Mouse (Mus musculus) neural tube, embryonic 10.5 days (tissue): ENCODE measurements at regions not wholly inside any gene's neighbourhood (a gene's known extent, or its start where the extent isn't known, plus 50 kb on each side); places are given as distances from the start of the nearest gene placed in this dataset.
"Not testable (repeated sequence)": the region's sequence is repeated elsewhere in the genome, so short reads cannot be mapped to it uniquely, and the experiment has no call there.

Experiments
- DNase-seq: peaks from one replicate; pipeline ENCODE4 v3.0.0-alpha.2; 2017; ENCODE audit warnings: low spot score; ENCODE audit errors: extremely low spot score

DNA sequence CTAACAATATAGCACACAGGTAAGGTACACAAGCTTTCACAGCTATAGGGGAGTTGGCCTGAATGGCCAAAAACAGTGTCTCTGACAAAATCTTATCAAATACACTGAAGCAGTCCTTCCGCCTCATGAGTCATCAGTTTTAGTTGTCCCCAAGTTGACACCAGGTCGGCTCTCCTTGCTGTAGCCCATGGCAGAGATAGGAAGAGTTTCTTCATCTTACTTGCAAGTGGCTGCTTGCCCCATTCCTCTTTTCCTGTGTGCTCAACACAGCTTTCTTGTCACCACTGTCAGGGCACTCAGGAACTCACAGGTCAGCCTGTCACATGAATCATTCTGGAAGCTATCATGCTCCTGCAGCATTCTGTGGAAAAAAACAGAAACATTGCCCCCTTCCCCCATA lies 77.1 kb downstream of the Olfr721-ps1 start:
- DNase-seq, result not testable (repeated sequence)

DNA sequence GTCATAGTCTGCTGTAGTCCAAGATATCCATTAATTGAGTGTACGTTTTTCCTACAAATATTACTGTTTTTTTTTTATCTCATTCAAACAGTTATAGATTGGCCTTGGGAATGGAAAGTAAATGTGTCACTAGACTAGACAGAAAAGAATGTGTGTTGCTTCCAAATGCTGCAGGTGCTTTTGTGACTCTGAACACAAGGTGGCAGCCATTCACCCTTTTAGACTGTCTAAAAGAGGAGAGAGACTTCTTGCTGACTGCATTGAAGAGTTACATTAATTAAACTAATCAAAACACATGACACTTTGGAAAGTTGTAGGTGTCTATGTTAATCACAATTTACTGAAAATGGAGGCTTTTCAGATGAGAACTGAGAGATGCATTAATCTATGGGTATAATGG lies 80.7 kb downstream of the Olfr721-ps1 start:
- DNase-seq, result no peak

DNA sequence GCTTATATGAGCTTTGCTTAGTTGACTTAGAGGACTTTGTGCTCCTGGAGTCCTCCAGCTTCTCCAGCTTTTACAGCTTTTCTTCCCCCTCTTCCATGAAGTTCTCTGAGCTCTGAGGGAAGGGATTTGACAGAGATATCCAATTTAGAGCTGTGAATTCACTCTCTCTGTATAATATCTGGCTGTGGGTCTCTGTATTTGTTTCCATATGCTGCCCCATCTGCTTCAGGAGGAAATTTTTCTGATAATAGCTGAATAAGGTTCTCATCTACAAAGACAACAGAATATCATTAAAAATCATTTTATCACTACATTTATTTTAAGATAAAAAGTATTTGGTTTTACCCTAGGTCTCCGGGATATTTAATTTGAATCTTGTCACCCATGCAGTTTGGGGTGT lies 85.3 kb downstream of the Olfr721-ps1 start:
- DNase-seq, result no peak

DNA sequence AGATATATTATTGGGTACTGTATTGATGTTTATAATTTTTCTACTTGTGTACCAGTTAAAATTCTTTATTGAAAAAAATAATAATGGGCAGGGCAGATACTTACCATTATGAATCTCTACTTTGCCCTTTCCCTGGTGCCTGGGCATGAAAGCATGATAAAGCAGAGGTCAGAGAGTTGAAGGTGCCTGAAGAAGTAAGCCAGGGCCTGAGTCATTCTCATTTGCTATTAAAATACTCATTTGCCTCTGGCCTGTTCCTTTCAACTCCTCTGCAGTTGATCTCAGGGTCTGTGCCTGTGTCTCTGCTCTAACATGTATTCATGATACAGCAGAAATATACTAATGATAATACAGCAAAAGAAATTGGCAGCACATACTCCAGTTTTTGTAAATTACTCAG lies 89.4 kb downstream of the Olfr721-ps1 start:
- DNase-seq, result no peak

DNA sequence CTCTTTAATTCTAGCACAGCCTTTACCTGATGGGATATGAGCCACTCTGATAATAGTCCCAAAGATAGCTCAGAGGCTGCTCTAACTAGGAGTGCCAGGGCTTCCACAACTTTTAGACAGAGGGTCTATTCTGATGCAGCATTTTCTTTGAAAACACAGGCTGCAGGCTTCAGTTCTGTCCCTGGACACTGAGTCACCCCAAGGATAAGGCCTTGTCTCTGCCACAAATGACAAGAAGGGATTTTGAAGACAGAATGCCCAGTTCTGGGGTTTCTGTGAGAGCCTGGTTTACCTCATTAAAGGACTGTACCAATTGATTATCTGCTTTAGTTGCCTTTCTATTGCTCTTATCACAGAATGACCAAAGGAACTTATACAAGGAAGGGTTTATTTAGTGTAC lies 90.9 kb downstream of the Olfr721-ps1 start:
- no peak for DNase-seq

DNA sequence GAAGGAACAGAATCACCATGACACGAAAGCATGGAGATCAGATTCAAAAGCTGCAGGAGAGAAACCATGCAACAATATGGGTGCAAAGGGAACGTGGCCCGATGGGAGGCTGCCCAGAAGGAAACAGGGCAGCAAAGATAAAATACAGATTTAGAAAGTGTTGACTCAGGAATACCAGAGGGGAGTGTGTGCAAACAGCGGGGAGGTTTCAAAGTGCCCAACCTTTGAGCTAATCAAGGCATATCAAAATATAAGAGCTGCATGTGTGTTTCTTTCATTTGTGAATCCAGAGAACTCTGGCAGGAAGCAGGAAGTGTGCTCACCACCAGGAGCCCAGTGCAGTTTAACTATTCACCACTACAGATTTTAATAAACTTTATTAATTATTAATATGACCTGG lies 110.8 kb downstream of the Olfr721-ps1 start:
- DNase-seq, result no peak

DNA sequence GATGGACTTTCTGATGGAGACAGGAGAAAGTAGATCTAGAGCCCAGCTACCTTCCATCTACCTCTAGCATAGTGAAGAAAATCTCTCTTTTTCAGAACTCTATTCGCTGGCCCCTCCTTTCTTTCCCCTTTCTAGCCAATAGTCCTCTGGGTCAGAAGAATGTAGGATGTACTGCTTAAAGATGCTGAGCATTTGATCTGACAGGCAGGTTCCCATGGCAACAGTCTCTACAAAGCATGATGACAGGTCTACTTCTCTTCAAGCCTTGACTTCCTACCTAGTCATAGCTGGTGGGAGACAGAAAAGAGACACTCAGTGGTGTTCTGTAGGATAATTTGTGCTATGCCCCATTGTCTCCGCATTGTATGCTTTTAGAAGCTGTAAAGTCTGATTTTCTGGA lies 112.0 kb downstream of the Olfr721-ps1 start:
- DNase-seq, result no peak

DNA sequence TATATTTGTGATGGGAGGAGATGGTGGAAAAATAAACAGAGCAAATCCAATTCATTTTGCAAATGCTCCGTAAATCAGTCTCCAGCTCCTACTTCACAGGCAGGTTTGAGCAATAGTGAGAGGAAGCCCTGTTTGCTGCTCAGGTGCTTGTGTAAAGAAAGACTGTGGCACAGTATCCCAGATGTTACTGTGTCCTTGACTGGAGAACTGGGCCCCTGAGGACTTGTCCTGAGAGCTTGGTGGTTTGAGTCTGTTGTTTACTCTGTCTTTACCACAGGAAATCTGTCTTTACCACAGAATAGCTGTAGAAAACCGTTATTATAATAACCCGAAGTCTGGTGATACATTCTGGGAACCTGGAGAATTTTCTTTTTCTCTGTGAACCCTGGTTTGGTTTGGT lies 112.4 kb downstream of the Olfr721-ps1 start:
- no peak for DNase-seq

DNA sequence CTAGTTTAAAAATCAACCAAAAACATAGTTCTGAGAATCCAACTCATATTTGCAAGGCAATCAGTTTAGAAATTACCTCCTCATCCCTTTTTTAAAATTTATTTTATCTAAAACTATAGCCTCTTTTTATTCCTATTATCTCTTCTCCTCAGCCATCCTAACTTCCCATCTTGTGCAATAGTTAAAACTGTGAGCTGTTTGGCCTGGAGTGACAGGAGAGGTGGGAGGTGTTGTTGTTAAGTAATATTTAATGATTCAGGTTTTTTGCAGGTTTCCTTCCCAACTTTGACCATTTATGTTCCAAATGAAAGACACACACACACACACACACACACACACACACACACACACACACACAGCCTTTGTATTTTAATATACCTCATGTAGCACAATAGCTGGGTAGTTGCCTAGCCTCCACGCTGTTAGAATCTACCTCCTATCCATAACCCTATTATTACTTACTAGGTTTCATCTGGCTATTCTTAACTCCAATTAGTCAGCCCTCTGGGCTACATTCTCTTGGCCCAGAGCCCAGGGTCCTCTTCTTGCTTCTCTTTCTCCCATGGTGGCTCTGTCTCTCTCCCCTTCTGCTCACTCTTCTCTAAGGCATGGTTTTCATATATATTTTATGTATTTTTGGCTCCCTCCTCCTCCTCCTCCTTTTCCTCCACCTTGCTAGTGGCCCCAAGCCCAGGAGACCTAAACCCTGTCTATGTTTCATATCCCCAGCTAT lies 113.5 kb downstream of the Olfr721-ps1 start:
- DNase-seq, result no peak

DNA sequence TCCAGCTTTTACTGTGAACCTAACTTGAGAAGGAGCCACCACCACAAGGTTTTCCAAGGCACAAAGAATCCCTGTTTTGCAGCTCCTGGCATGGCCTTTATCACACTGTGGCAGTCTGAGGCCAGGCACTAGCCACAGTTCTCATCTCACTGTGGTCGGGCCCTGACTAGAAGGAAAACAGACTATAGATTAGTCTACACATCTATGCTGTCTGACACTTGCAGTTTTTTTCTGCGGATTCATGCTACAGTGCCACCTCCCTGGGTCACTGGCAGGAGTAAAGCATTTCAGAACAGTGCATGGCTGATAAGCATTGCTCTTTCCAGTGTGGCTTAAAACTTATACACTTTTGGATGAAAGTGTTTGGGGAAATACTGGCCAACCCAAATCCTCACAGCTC lies 114.3 kb downstream of the Olfr721-ps1 start:
- DNase-seq, result no peak

DNA sequence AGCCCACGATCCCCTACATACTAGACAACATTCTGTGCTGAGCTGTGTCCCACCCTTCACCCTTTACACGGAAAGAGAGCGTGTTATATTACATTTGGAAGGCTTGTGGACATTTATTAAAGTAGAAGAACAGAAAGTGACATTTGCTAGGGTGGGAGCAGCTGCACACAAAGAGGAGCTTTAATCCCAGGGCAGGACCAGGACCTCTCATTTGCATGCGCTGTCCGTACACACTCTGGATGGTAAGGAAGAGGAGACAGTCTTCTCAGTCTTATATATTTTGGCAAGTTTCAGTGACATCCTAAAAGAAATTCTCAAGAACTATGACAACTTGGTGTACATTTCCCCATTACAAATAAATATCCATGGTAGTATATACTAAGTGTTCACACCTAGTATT lies 114.8 kb downstream of the Olfr721-ps1 start:
- no peak for DNase-seq

DNA sequence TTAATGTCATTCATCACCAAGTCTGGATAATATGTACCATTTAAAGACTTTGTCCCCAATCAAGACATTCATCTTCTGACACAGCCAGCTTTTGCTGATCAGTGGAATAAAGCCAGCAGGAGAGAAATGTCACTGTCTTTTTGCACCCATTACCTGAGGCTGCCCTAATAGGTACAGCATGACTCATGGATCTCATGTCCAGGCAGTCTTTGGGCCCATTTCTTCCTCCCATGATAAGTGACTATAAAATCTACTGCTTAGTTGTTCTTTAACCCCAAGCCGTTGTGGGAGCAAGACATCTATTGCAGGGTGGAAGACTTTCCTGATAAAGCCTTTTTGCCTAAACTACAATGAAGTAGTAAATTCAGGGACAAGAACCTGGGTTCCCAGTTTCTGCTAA lies 116.9 kb downstream of the Olfr721-ps1 start:
- DNase-seq, result no peak

DNA sequence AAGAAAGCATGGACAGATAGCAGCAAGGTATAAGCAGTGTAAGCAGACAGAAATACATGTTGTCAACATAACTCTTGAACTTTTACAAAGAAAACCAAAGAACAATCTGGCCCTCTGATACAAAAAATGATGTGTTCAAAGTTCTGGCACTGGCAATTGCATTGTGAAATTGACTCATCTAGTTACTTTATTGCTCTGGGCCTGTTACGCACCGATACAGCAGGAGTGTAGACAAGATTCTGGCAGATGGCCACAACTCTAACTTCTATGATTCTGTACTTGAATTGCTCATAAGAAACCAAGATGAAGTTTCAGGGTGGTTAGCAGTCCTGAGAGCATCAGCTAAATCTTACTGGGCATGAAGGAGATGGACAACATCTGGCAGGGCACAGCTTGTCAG lies 117.7 kb downstream of the Olfr721-ps1 start:
- no peak for DNase-seq

DNA sequence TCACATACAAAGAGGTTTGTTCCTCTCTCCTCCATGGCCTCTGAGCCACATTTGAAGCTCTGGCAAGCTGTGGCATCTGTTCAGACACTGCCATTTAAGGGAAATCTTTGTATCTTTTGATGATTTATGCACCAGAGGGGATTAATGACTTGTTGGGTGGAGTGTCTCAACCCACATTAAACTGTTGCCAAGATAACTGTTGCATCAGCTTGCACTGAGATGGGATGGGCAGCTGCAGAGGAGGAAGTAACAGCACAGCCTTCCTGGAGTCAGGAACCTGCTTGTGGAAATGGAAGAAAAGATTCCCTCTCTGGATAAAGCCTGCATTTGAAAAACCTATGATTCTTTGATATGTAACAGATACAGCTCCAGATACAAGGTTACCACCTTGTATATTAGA lies 119.1 kb downstream of the Olfr721-ps1 start:
- no peak for DNase-seq

DNA sequence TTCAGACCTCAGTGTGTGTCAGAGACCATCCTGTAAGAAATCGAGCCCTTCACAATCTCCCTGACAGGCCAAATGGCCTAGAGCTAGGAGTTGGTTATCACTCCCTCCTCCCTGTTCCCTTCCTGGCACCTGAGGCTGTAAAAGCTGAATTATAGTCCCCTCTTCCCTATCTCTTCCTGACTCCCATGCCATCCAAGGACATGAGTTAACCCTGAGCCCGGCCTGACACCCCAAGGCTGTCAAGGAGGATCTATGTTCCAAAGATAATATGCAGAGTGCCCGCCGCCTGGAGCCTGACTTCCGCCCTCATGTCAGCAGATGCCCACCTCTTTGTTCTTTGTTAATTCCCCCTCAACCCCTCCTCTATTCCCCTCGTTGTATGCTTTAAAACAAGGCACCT lies 120.2 kb downstream of the Olfr721-ps1 start:
- DNase-seq, result not testable (repeated sequence)

DNA sequence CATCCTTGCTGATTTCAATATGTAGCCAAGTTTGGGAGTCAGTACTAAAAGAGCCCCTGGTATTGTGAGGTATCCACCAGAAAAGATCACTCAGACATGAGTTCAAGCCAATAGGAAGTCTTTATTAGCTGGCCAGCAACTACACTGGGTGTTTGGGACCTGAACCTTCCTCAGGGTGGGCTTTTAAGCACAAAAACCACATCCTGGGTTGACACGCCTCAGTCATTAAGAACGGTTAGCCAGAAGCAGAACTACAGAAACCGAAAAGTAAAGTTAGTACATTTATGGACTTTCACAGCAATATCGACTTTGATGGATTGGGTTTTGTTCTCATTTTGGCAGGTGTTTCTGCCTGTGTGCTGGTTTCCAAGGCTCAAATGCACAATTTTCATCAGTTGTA lies 124.1 kb downstream of the Olfr721-ps1 start:
- no peak for DNase-seq

DNA sequence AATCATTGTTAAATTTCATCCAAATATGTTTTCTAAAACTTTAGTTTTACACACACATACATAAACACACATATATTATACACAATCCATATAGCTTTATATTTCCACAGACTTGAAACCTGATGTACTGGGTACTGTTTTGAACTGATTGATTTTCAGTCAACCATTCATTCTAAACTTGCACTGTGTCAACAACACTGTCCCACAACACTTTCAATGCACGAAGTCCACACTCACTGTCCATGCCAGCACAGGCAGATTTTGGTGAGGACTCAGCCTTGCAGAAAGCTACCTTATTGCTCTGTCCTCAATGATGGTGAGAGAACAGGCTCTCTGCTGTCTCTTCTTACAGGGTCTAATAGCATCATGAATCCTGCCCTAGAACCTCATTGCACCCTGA lies 127.3 kb downstream of the Olfr721-ps1 start:
- DNase-seq, result no peak

DNA sequence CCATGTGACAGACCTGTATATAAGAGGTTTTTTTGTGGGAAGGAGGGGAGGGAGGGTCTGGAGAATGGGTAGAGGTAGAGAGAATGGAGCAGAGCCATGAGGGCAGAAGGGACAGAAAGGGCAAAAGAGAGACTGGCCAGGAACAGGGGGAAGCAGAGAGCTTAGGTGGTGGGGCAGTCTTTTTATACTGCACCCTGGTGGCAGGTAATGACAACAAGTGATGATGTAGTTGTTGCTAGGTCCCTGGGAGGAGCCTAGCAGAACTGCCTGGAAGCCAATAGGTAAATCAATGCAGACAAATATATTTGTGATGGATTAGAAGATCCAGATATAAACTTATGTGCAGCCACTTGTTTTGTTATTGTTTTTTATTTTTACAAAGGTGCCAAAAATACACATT lies 140.1 kb downstream of the Olfr721-ps1 start:
- DNase-seq, result no peak

DNA sequence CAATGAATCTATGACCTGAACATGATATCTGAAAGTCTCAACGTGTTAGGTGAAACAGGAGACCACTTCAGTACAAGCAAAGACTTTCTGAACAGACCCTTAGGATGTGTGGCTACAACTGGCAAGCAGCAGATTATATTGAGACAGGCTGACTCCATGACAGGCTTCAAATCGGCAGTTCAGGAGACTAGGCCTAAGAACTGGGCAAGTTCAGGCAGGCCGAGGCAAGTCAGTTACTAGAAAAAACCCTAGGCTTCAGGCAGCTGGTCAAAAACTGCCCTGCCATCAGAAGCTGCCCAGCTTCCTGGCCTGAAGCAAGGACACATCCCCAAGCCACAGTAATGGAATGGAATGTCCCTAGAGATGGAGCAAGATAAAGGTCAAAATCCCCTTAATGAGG lies 140.6 kb downstream of the Olfr721-ps1 start:
- no peak for DNase-seq

DNA sequence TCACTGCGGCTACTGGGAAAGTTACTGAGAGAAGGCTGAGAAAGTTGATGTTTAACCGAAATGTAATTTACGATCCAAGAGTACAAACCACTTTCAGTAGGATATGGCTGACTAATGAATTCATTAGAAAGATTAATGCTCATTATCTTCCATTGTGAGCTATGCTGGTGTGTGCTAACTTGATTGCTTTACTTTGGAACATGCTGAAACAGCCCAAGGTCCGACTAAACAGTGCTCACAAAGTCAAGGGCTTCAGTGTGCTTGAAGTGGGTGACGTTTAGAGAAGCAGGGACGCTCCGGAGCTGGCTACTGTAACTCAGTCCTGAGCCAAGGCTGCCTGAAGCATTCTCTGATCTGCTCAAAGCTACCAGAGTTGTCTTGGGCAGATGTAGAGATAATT lies 143.1 kb downstream of the Olfr721-ps1 start:
- no peak for DNase-seq

DNA sequence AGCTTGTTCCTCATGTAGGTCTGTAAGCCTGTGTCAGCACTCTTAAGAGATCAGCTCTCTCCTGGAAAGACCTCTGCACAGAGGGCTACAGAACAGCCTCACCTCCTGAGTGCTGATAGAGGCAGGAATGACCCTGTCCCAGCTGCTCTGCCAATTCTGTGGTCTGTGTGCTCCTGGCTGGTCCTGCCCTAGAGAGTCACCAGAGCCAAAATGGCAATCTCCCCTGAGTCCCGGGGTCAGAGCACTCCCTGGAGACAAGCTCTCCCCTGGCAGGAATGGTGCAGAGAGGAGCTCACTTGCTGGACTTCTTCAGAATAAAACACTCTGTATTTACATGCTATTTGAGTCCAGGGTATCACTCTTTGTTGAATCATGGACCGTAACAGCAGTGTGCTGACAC lies 149.9 kb upstream of the Slc4a7 start:
- no peak for DNase-seq

DNA sequence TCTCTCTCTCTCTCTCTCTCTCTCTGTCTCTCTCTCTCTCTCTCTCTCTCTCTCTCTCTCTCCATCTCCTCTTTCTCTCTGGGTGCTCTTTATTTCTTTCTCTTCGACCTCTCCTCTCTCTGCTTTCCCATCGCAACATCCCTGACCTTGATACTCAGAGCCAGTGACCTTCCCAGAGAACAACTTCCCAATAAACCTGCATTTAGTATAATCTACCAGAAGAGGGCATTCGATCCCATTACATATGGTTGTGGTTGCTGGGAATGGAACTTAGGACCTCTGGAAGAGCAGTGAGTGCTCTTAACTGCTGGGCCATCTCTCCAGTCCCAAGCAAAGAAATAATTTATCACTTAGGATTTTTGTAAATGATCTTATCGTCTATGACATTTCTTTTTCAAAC lies 127.2 kb upstream of the Slc4a7 start:
- DNase-seq, result no peak

DNA sequence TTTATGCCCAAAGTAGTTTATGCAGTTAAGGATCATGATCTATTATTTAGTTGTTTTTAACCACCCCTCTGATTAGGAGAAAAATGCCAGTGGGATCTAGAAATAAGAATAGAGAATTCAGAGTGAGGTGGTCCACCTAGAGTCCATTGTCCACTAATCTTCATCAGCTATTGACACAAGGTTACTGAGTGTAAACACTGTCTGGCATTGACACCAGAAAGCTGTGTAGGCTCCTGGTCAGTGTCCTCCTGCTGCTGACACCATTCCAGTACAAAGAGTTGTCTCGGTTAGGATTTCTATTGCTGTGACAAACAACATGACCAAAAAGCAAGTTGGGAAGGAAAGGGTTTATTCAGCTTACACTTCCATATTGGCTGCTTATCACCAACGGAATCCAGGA lies 110.1 kb upstream of the Slc4a7 start:
- no peak for DNase-seq

DNA sequence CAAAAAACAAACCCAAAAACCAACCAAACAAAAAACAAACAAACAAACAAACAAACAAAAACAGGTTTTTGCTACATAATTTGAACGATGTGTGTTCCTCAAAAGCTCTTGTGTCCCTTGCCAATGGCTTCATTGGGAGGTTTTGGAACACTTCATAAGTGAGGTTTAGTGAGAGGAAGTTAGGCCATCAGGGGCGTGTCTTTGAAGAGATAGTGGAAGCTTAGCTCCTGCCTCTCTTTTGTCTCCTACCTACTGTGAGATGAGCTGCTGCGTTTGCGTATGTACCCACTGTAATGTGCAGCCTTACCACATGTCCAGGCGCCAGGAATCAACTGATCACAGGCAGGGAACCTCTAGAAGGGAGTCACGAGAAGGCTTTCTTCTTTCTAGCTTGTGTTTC lies 107.3 kb upstream of the Slc4a7 start:
- DNase-seq, result no peak
